Mouse (Mus musculus): ENCODE measurements at regions not wholly inside any gene's neighbourhood (a gene's known extent, or its start where the extent isn't known, plus 50 kb on each side); places are given as distances from the start of the nearest gene placed in this dataset.

GRCm38 (mm10) chr8:103125581-103125980, 340.1 kb upstream of the Cdh11 start:
- DNase-seq (ENCODE audit: low spot score in 2 of 2): no peak

GRCm38 (mm10) chr8:103138136-103138535, 352.7 kb upstream of the Cdh11 start:
- no peak for DNase-seq (ENCODE audit: low spot score in 2 of 2)
- intact Hi-C loops (cut with DNase I): no loop called here

More at GRCm38 (mm10) chr8:103125581-103125980, 340.1 kb upstream of the Cdh11 start:
- intact Hi-C loops (cut with DNase I): no loop called here

- no peak for DNase-seq (ENCODE audit: low spot score in 2 of 2)
- intact Hi-C loops (cut with DNase I): no loop called here
Observed at GRCm38 (mm10) chr8:103144835-103145234, 359.4 kb upstream of the Cdh11 start.

GRCm38 (mm10) chr8:103148013-103148412, 362.6 kb upstream of the Cdh11 start:
- intact Hi-C loops (cut with DNase I): no loop called here
- DNase-seq (ENCODE audit: low spot score in 2 of 2): no peak

- intact Hi-C loops (cut with DNase I): no loop called here
- no peak for DNase-seq (ENCODE audit: low spot score in 2 of 2)
Observed at GRCm38 (mm10) chr8:103148447-103148846, 363.0 kb upstream of the Cdh11 start.

GRCm38 (mm10) chr8:103166623-103167316, 381.3 kb upstream of the Cdh11 start:
- intact Hi-C loops (cut with DNase I): no loop called here
- no peak for DNase-seq (ENCODE audit: low spot score in 2 of 2)

GRCm38 (mm10) chr8:103173313-103173712, 387.9 kb upstream of the Cdh11 start:
- no peak for DNase-seq (ENCODE audit: low spot score in 2 of 2)
- intact Hi-C loops (cut with DNase I): no loop called here

- intact Hi-C loops (cut with DNase I): no loop called here
- DNase-seq (ENCODE audit: low spot score in 2 of 2): no peak
Observed at GRCm38 (mm10) chr8:103173803-103174429, 388.5 kb upstream of the Cdh11 start.

GRCm38 (mm10) chr8:103180661-103181060, 395.2 kb upstream of the Cdh11 start:
- intact Hi-C loops (cut with DNase I): no loop called here
- DNase-seq (ENCODE audit: low spot score in 2 of 2): no peak

GRCm38 (mm10) chr8:103188720-103189498, 403.5 kb upstream of the Cdh11 start:
- DNase-seq (ENCODE audit: low spot score in 2 of 2): no peak
- intact Hi-C loops (cut with DNase I): no loop called here

- DNase-seq (ENCODE audit: low spot score in 2 of 2): no peak
- intact Hi-C loops (cut with DNase I): no loop called here
Observed at GRCm38 (mm10) chr8:103198251-103198650, 412.8 kb upstream of the Cdh11 start.

- DNase-seq (ENCODE audit: low spot score in 2 of 2): peak in 1 of 2 experiments; percentile 13
- intact Hi-C loops (cut with DNase I): no loop called here
Observed at GRCm38 (mm10) chr8:103199696-103200615, 414.5 kb upstream of the Cdh11 start.

- intact Hi-C loops (cut with DNase I): no loop called here
- DNase-seq (ENCODE audit: low spot score in 2 of 2): no peak
Observed at GRCm38 (mm10) chr8:103203710-103204109, 418.3 kb upstream of the Cdh11 start.

- intact Hi-C loops (cut with DNase I): no loop called here
Observed at GRCm38 (mm10) chr8:103214606-103215005, 429.2 kb upstream of the Cdh11 start.

GRCm38 (mm10) chr8:103230741-103231475, 445.5 kb upstream of the Cdh11 start:
- intact Hi-C loops (cut with DNase I): no loop called here
- peak; percentile 10 to 44 for DNase-seq (ENCODE audit: low spot score in 2 of 2)

More at GRCm38 (mm10) chr8:103214606-103215005, 429.2 kb upstream of the Cdh11 start:
- no peak for DNase-seq (ENCODE audit: low spot score in 2 of 2)

- intact Hi-C loops (cut with DNase I): no loop called here
- DNase-seq (ENCODE audit: low spot score in 2 of 2): no peak
Observed at GRCm38 (mm10) chr8:103234374-103234773, 448.9 kb upstream of the Cdh11 start.

- intact Hi-C loops (cut with DNase I): no loop called here
- DNase-seq (ENCODE audit: low spot score in 2 of 2): no peak
Observed at GRCm38 (mm10) chr8:103235614-103236013, 450.2 kb upstream of the Cdh11 start.

GRCm38 (mm10) chr8:103238456-103238970, 453.1 kb upstream of the Cdh11 start:
- intact Hi-C loops (cut with DNase I): no loop called here
- no peak for DNase-seq (ENCODE audit: low spot score in 2 of 2)

- intact Hi-C loops (cut with DNase I): no loop called here
Observed at GRCm38 (mm10) chr8:103244169-103244568, 458.7 kb upstream of the Cdh11 start.

More at GRCm38 (mm10) chr8:103244169-103244568, 458.7 kb upstream of the Cdh11 start:
- DNase-seq (ENCODE audit: low spot score in 2 of 2): no peak
